Mouse (Mus musculus) c-Kit-positive CD71-positive TER-119-negative erythroid progenitor cells, embryonic 14.5 days (primary cell): ENCODE results near the gene Rasal3.

Experiments
- DNase-seq: peaks from one replicate; pipeline ENCODE4 v3.0.0-alpha.2; 2013; ENCODE audit warnings: low read depth

The Rasal3 gene

GRCm38 (mm10) chr17:32403417-32403816 lies at the start of gene Rasal3:
Rasal3 (minus strand) TSS chr17:32403583.
- DNase-seq = no peak

GRCm38 (mm10) chr17:32452482-32452881 lies 49.1 kb upstream of the Rasal3 start, which contains the start of gene Cyp4f39:
Cyp4f39 (plus strand) TSS chr17:32452723.
- peak; percentile 44 for DNase-seq

- DNase-seq = no peak
These were observed 47.6 kb upstream of the Rasal3 start for GRCm38 (mm10) chr17:32450844-32451537.

- DNase-seq = no peak
These were observed 45.7 kb upstream of the Rasal3 start for GRCm38 (mm10) chr17:32449042-32449441.

GRCm38 (mm10) chr17:32447195-32447594 lies 43.8 kb upstream of the Rasal3 start:
- DNase-seq = no peak

GRCm38 (mm10) chr17:32445016-32445415 lies 41.6 kb upstream of the Rasal3 start:
- no peak for DNase-seq

- DNase-seq = no peak
These were observed 39.9 kb upstream of the Rasal3 start for GRCm38 (mm10) chr17:32443245-32443644.

- no peak for DNase-seq
These were observed 33.7 kb upstream of the Rasal3 start for GRCm38 (mm10) chr17:32437106-32437505.

GRCm38 (mm10) chr17:32435151-32435550 lies 31.8 kb upstream of the Rasal3 start:
- DNase-seq = no peak

GRCm38 (mm10) chr17:32434324-32434723 lies 30.9 kb upstream of the Rasal3 start:
- DNase-seq = no peak

- DNase-seq = no peak
These were observed 28.6 kb upstream of the Rasal3 start for GRCm38 (mm10) chr17:32431972-32432371.

- DNase-seq = no peak
These were observed 23.2 kb upstream of the Rasal3 start for GRCm38 (mm10) chr17:32426610-32427009.

- DNase-seq = no peak
These were observed 20.7 kb upstream of the Rasal3 start, which contains the start of gene Pglyrp2 for GRCm38 (mm10) chr17:32424034-32424433. Pglyrp2 (minus strand) TSS chr17:32424167.

- no peak for DNase-seq
These were observed 17.4 kb upstream of the Rasal3 start for GRCm38 (mm10) chr17:32420781-32421180.

GRCm38 (mm10) chr17:32419989-32420388 lies 16.6 kb upstream of the Rasal3 start:
- no peak for DNase-seq

- DNase-seq = no peak
These were observed 13.4 kb upstream of the Rasal3 start for GRCm38 (mm10) chr17:32416771-32417170.

- no peak for DNase-seq
These were observed 12.1 kb upstream of the Rasal3 start for GRCm38 (mm10) chr17:32415417-32416020.

- no peak for DNase-seq
These were observed 8.5 kb upstream of the Rasal3 start for GRCm38 (mm10) chr17:32411898-32412297.

- no peak for DNase-seq
These were observed 615 bp downstream of the Rasal3 start for GRCm38 (mm10) chr17:32402779-32403157.

- DNase-seq = no peak
These were observed 1.2 kb downstream of the Rasal3 start for GRCm38 (mm10) chr17:32402011-32402778.

- no peak for DNase-seq
These were observed 7.1 kb downstream of the Rasal3 start for GRCm38 (mm10) chr17:32396266-32396665.

- no peak for DNase-seq
These were observed 9.4 kb downstream of the Rasal3 start for GRCm38 (mm10) chr17:32393944-32394343.

GRCm38 (mm10) chr17:32389101-32389659 lies 14.2 kb downstream of the Rasal3 start, which contains the start of gene Wiz:
Wiz (minus strand) TSS chr17:32389439.
- DNase-seq = peak; percentile 76
